Mouse (Mus musculus): Measurements from ENCODE around the gene Sash1. TPM values are rescaled to one million over a fixed set of nuclear protein-coding genes. Genes with fewer than 3 reads are reported as not detected.

Sash1 gene
- polyA plus RNA-seq, 1 experiment: 19.9 TPM

GRCm38 (mm10) chr10:8915755-8916154 is 29.9 kb upstream of the Sash1 start:
- no peak overlapping the region for H3K4me3 ChIP-seq (ENCODE audit: low read depth, low read length)
- peak overlapping the region; percentile 80 for H3K27ac ChIP-seq (ENCODE audit: insufficient read depth, low read depth, low read length)
- H3K36me3 ChIP-seq (ENCODE audit: control insufficient read depth, insufficient read depth, low read length): no peaks in the 10 kb centered on the region
- TF ChIP-seq POLR2A (IDR thresholded peaks at IDR 0.05; ENCODE audit: low read depth, low read length): no peak
- TF ChIP-seq CTCF (IDR thresholded peaks at IDR 0.05; ENCODE audit: extremely low read depth, insufficient read length, insufficient replicate concordance, low read depth, low read length): no peak
- peaks cover 16% of the 10 kb centered on the region; the same call in 1 of the 2 replicates for H3K4me1 ChIP-seq (ENCODE audit: control insufficient read depth, insufficient read depth, insufficient read length, low read length)
- H3K27me3 ChIP-seq (ENCODE audit: control insufficient read depth, insufficient read depth, low read length): no peaks in the 10 kb centered on the region
- 32% methylated on average over 5 of the region's 5 CpGs for WGBS

GRCm38 (mm10) chr10:8913904-8914303 is 28.0 kb upstream of the Sash1 start:
- H3K4me1 ChIP-seq (ENCODE audit: control insufficient read depth, insufficient read depth, insufficient read length, low read length): peaks cover 16% of the 10 kb centered on the region; the same call in 1 of the 2 replicates
- H3K36me3 ChIP-seq (ENCODE audit: control insufficient read depth, insufficient read depth, low read length): no peaks in the 10 kb centered on the region
- H3K4me3 ChIP-seq (ENCODE audit: low read depth, low read length): no peak overlapping the region
- no peak for TF ChIP-seq CTCF (IDR thresholded peaks at IDR 0.05; ENCODE audit: extremely low read depth, insufficient read length, insufficient replicate concordance, low read depth, low read length)
- no peak for TF ChIP-seq POLR2A (IDR thresholded peaks at IDR 0.05; ENCODE audit: low read depth, low read length)
- no peak overlapping the region for H3K27ac ChIP-seq (ENCODE audit: insufficient read depth, low read depth, low read length)
- 87% methylated on average over 4 of the region's 4 CpGs for WGBS
- H3K27me3 ChIP-seq (ENCODE audit: control insufficient read depth, insufficient read depth, low read length): no peaks in the 10 kb centered on the region

- 75% methylated on average over 5 of the region's 5 CpGs for WGBS
- TF ChIP-seq POLR2A (IDR thresholded peaks at IDR 0.05; ENCODE audit: low read depth, low read length) (no peak), CTCF (IDR thresholded peaks at IDR 0.05; ENCODE audit: extremely low read depth, insufficient read length, insufficient replicate concordance, low read depth, low read length) (peak; percentile 52; the same call in 1 of the 2 replicates)
- Histone ChIP-seq H3K27me3 (ENCODE audit: control insufficient read depth, insufficient read depth, low read length) (no peaks in the 10 kb centered on the region), H3K27ac (ENCODE audit: insufficient read depth, low read depth, low read length) (no peak overlapping the region), H3K36me3 (ENCODE audit: control insufficient read depth, insufficient read depth, low read length) (no peaks in the 10 kb centered on the region), H3K4me1 (ENCODE audit: control insufficient read depth, insufficient read depth, insufficient read length, low read length) (peaks cover 16% of the 10 kb centered on the region; the same call in 1 of the 2 replicates), H3K4me3 (ENCODE audit: low read depth, low read length) (no peak overlapping the region)
These were observed 26.9 kb upstream of the Sash1 start for GRCm38 (mm10) chr10:8912706-8913275.

- WGBS: 30% methylated on average over 4 of the region's 4 CpGs
- no peak overlapping the region for H3K4me3 ChIP-seq (ENCODE audit: low read depth, low read length)
- no peaks in the 10 kb centered on the region for H3K36me3 ChIP-seq (ENCODE audit: control insufficient read depth, insufficient read depth, low read length)
- no peaks in the 10 kb centered on the region for H3K27me3 ChIP-seq (ENCODE audit: control insufficient read depth, insufficient read depth, low read length)
- TF ChIP-seq CTCF (IDR thresholded peaks at IDR 0.05; ENCODE audit: extremely low read depth, insufficient read length, insufficient replicate concordance, low read depth, low read length): no peak
- no peak for TF ChIP-seq POLR2A (IDR thresholded peaks at IDR 0.05; ENCODE audit: low read depth, low read length)
- H3K27ac ChIP-seq (ENCODE audit: insufficient read depth, low read depth, low read length): 0 out of 2 replicates have a peak overlapping the region, but pooled peaks have one; percentile 7
- peaks cover 16% of the 10 kb centered on the region; the same call in 1 of the 2 replicates for H3K4me1 ChIP-seq (ENCODE audit: control insufficient read depth, insufficient read depth, insufficient read length, low read length)
These were observed 26.3 kb upstream of the Sash1 start for GRCm38 (mm10) chr10:8912213-8912612.

DNA sequence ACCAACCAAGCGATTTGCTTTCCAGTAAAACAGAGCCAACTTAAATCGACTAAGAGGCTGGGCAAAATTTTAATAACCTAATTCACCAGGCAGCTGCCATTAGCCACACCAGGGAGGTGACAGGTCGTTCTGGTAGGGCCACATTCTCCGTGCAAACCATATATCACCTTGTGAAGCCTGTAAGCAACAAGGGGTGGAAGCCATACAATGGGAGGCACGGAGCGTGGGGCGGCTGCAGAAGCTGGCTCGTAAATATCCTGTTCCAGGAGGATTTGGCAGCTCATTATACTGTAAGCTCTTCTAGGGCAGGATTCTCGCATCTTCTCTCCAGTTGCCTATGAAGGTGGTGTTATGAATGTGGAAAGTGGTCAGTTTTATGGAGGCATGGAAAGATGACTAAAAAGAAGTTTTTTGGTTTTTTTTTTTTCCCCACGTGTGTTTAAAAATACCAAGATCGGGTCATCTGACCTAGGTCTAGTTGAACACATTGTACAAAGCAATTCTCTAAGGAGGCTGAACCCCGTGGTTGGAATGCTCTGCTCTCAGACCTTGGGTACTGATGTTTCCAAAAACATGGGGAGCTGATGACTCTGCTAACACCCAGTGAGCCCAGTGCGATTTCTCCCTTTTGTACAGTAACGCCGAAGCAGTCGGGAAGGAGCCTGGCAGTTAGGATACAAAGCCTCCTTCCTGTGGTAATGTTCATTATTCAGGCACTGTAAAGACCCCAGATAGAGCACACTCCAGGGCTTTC is 24.5 kb upstream of the Sash1 start:
- TF ChIP-seq POLR2A (IDR thresholded peaks at IDR 0.05; ENCODE audit: low read depth, low read length): no peak
- no peak for TF ChIP-seq CTCF (IDR thresholded peaks at IDR 0.05; ENCODE audit: extremely low read depth, insufficient read length, insufficient replicate concordance, low read depth, low read length)
- no peak overlapping the region for H3K4me3 ChIP-seq (ENCODE audit: low read depth, low read length)
- WGBS: 82% methylated on average over 16 of the region's 16 CpGs
- H3K27ac ChIP-seq (ENCODE audit: insufficient read depth, low read depth, low read length): no peak overlapping the region
- peaks cover 19% of the 10 kb centered on the region; the same call in 1 of the 2 replicates for H3K4me1 ChIP-seq (ENCODE audit: control insufficient read depth, insufficient read depth, insufficient read length, low read length)
- no peaks in the 10 kb centered on the region for H3K27me3 ChIP-seq (ENCODE audit: control insufficient read depth, insufficient read depth, low read length)
- H3K36me3 ChIP-seq (ENCODE audit: control insufficient read depth, insufficient read depth, low read length): no peaks in the 10 kb centered on the region

- H3K27me3 ChIP-seq (ENCODE audit: control insufficient read depth, insufficient read depth, low read length): no peaks in the 10 kb centered on the region
- H3K4me1 ChIP-seq (ENCODE audit: control insufficient read depth, insufficient read depth, insufficient read length, low read length): peaks cover 22% of the 10 kb centered on the region; the same call in 1 of the 2 replicates
- no peak overlapping the region for H3K27ac ChIP-seq (ENCODE audit: insufficient read depth, low read depth, low read length)
- TF ChIP-seq POLR2A (IDR thresholded peaks at IDR 0.05; ENCODE audit: low read depth, low read length) (no peak), CTCF (IDR thresholded peaks at IDR 0.05; ENCODE audit: extremely low read depth, insufficient read length, insufficient replicate concordance, low read depth, low read length) (no peak)
- no peak overlapping the region for H3K4me3 ChIP-seq (ENCODE audit: low read depth, low read length)
- 81% methylated on average over 6 of the region's 6 CpGs for WGBS
- no peaks in the 10 kb centered on the region for H3K36me3 ChIP-seq (ENCODE audit: control insufficient read depth, insufficient read depth, low read length)
These were observed 17.2 kb upstream of the Sash1 start for GRCm38 (mm10) chr10:8903086-8903485.

- WGBS: 36% methylated on average over 7 of the region's 7 CpGs
- Histone ChIP-seq H3K4me3 (ENCODE audit: low read depth, low read length) (no peak overlapping the region), H3K4me1 (ENCODE audit: control insufficient read depth, insufficient read depth, insufficient read length, low read length) (peaks cover 22% of the 10 kb centered on the region; the same call in 1 of the 2 replicates), H3K36me3 (ENCODE audit: control insufficient read depth, insufficient read depth, low read length) (no peaks in the 10 kb centered on the region), H3K27me3 (ENCODE audit: control insufficient read depth, insufficient read depth, low read length) (no peaks in the 10 kb centered on the region), H3K27ac (ENCODE audit: insufficient read depth, low read depth, low read length) (no peak overlapping the region)
- TF ChIP-seq CTCF (IDR thresholded peaks at IDR 0.05; ENCODE audit: extremely low read depth, insufficient read length, insufficient replicate concordance, low read depth, low read length): no peak
- no peak for TF ChIP-seq POLR2A (IDR thresholded peaks at IDR 0.05; ENCODE audit: low read depth, low read length)
These were observed 16.5 kb upstream of the Sash1 start for GRCm38 (mm10) chr10:8902412-8902811.

Data from small intestine, adult 2 months (tissue).